Mouse (Mus musculus): ENCODE results near the gene Hist1h2af.

DNA sequence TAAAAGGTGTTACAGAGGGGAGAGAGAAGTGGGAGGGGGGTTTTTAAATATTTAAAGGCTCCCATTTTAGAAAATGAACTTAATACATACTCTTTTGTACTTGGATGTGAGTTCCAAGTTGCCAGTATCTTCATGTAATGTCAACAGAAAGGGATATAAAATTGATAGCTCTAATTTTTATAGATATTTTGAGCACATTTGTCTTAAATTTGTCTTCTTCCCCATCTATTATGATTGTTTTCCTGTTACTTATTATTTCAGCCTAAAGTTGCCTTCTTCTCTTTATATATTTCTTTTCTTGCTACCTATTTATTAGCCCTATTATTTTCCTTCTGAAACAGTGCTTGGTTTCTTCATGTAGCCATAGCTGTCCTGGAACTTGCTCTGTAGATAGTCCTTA lies 19.3 kb downstream of the Hist1h2af start, which contains the start of gene Hist1h1d:
- TF ChIP-seq POLR2A (IDR thresholded peaks at IDR 0.05; ENCODE audit: borderline replicate concordance, control insufficient read depth, low read depth, low read length) (no peak), CTCF (IDR thresholded peaks at IDR 0.05; ENCODE audit: control insufficient read depth, insufficient read depth, low read length) (no peak)

Measured in bone marrow, adult 2 months (tissue).